Mouse (Mus musculus) MEL (cell line): ENCODE data around the gene Camta2.

Experiments used
- CTCF ChIP-seq, 3 experiments: IDR thresholded peaks in 2 of 3; conservative IDR thresholded peaks in 1 of 3; 2 replicates each; pipeline ENCODE4 v1.5.1; 2011 to 2012; ENCODE audit warnings: low read length in 3 of 3, low read depth in 2 of 3, mild to moderate bottlenecking in 2 of 3, improper control_type of control experiment in 1 of 3, inconsistent platforms in 1 of 3, mixed read lengths in 1 of 3, moderate library complexity in 1 of 3; ENCODE audit not compliant: control insufficient read depth in 1 of 3, insufficient read depth in 1 of 3, poor library complexity in 1 of 3, severe bottlenecking in 1 of 3
- GATA1 ChIP-seq: IDR thresholded peaks from 2 replicates; pipeline ENCODE4 v1.6.1; 2011; ENCODE audit warnings: low read depth, low read length, improper control_type of control experiment
- RCOR1 ChIP-seq: IDR thresholded peaks from 2 replicates; pipeline ENCODE4 v1.6.1; 2012; ENCODE audit warnings: low read depth, mild to moderate bottlenecking, inconsistent platforms, low read length, improper control_type of control experiment
- ZNF384 ChIP-seq: IDR thresholded peaks from 2 replicates; pipeline ENCODE4 v1.6.1; 2012; ENCODE audit warnings: low read depth, mild to moderate bottlenecking, inconsistent platforms, low read length, improper control_type of control experiment

GRCm38 (mm10) chr11:70638714-70639278, 49.1 kb downstream of the Camta2 start, which contains the start of gene Gp1ba:
- TF ChIP-seq GATA1 (peak; percentile 100), RCOR1 (peak; percentile 93), CTCF (IDR thresholded peaks at IDR 0.05 in 2 of 3, conservative IDR thresholded peaks at IDR 0.05 in 1 of 3; ENCODE audit: control insufficient read depth in 1 of 3, insufficient read depth in 1 of 3, low read depth in 2 of 3, low read length in 3 of 3, poor library complexity in 1 of 3, severe bottlenecking in 1 of 3) (no peak), ZNF384 (no peak; the same call in 1 of the 2 replicates)
